Mouse (Mus musculus): Measurements from ENCODE around the gene Rasgrf2. TPM values are rescaled to one million over a fixed set of nuclear protein-coding genes. Genes with fewer than 3 reads are reported as not detected.

The Rasgrf2 gene
- polyA plus RNA-seq, 1 experiment: 6.3 TPM

DNA sequence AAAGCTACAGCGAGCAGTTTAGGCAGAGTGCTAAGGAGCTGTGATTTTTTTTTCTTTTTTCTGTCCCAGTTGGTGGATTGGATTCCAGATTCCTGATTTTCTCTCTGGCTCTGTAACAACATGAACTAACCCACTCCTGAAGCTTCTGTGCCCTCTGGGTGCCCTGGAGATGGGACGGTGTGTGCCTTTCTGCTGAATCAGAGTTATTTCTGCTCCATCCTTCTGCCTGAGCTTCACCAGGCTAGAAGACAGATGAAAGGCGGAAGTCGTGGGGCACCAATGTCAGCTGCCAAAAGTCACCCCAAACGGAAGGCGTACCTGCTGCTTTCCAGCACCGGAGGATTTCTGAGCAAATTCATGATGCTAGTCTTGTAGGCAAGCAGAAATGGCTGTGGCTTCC, 256.9 kb downstream of the Rasgrf2 start:
- H3K27me3 ChIP-seq (ENCODE audit: control insufficient read depth, insufficient read depth, low read length): no peaks in the 10 kb centered on the region
- DNase-seq: no peak
- H3K27ac ChIP-seq (ENCODE audit: control insufficient read depth, insufficient read depth, low read length): no peak overlapping the region
- TF ChIP-seq POLR2A (IDR thresholded peaks at IDR 0.05; ENCODE audit: control insufficient read depth, extremely low read depth, insufficient read depth, low read length, poor library complexity) (no peak), CTCF (IDR thresholded peaks at IDR 0.05; ENCODE audit: borderline replicate concordance, control insufficient read depth, extremely low read depth, insufficient read depth, low read length, poor library complexity) (no peak)
- no peaks in the 10 kb centered on the region for H3K36me3 ChIP-seq (ENCODE audit: control insufficient read depth, insufficient read depth, low read length)
- H3K4me3 ChIP-seq (ENCODE audit: control insufficient read depth, insufficient read depth, low read length): no peak overlapping the region
- 68% methylated on average over 7 of the region's 7 CpGs for WGBS
- no peaks in the 10 kb centered on the region for H3K4me1 ChIP-seq (replicated peaks; ENCODE audit: control insufficient read depth, insufficient read depth, low read length)

DNA sequence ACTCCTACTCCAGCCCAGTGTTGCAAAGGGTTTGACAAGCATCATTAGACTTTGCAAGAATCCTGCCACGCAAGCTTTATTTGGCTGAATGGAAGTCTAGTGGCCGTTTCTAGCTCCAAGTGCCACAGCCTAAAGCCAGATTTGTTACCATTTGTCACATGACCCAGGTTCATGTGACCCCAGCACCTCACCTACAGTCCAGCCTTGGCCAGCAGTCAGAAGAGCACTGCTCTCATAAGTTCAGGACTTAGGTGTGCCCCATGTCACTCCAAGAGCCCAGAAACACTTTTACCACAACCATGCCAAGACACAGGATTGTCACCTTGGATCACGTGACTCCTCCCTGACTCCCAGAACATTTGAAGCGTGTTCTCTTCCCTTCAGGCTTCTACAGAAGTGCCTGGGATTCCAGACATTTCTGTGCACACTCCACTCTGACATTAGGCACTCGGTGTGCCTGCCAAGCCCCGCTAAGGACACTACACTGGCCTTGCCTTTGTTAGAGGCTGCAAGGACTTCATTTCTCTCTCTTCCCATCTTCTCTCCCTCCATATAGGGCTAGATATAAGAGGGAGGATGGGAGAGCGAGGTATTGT, 257.6 kb downstream of the Rasgrf2 start:
- H3K4me3 ChIP-seq (ENCODE audit: control insufficient read depth, insufficient read depth, low read length): no peak overlapping the region
- H3K36me3 ChIP-seq (ENCODE audit: control insufficient read depth, insufficient read depth, low read length): no peaks in the 10 kb centered on the region
- WGBS: 80% methylated on average over 7 of the region's 7 CpGs
- no peak for DNase-seq
- H3K27ac ChIP-seq (ENCODE audit: control insufficient read depth, insufficient read depth, low read length): no peak overlapping the region
- H3K27me3 ChIP-seq (ENCODE audit: control insufficient read depth, insufficient read depth, low read length): no peaks in the 10 kb centered on the region
- no peaks in the 10 kb centered on the region for H3K4me1 ChIP-seq (replicated peaks; ENCODE audit: control insufficient read depth, insufficient read depth, low read length)
- no peak for TF ChIP-seq POLR2A (IDR thresholded peaks at IDR 0.05; ENCODE audit: control insufficient read depth, extremely low read depth, insufficient read depth, low read length, poor library complexity)
- no peak for TF ChIP-seq CTCF (IDR thresholded peaks at IDR 0.05; ENCODE audit: borderline replicate concordance, control insufficient read depth, extremely low read depth, insufficient read depth, low read length, poor library complexity)

DNA sequence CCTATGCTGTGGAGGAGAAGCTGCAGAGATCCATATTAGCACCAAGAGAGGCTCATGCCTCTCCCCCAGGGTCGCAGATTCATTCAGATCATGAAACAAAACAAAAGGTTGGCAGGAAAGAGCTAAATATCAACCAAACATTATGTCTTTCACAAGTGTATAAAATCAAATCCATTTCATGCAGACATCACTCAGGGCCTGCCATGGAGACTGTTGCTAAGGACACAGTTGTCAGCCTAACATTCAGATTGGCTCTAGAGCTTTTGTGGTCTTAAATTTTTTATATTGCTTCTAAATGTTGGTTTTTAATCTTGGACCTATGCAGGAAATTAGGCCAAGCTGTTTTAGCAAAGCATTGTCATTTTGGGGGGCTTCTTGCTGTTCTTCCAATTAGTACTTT, 262.9 kb downstream of the Rasgrf2 start:
- no peak for DNase-seq
- Histone ChIP-seq H3K4me1 (replicated peaks; ENCODE audit: control insufficient read depth, insufficient read depth, low read length) (no peaks in the 10 kb centered on the region), H3K27me3 (ENCODE audit: control insufficient read depth, insufficient read depth, low read length) (no peaks in the 10 kb centered on the region), H3K27ac (ENCODE audit: control insufficient read depth, insufficient read depth, low read length) (no peak overlapping the region), H3K4me3 (ENCODE audit: control insufficient read depth, insufficient read depth, low read length) (no peak overlapping the region), H3K36me3 (ENCODE audit: control insufficient read depth, insufficient read depth, low read length) (no peaks in the 10 kb centered on the region)
- no peak for TF ChIP-seq POLR2A (IDR thresholded peaks at IDR 0.05; ENCODE audit: control insufficient read depth, extremely low read depth, insufficient read depth, low read length, poor library complexity)
- no peak for TF ChIP-seq CTCF (IDR thresholded peaks at IDR 0.05; ENCODE audit: borderline replicate concordance, control insufficient read depth, extremely low read depth, insufficient read depth, low read length, poor library complexity)
- whole genome bisulfite sequencing: 89% methylated on average over 1 of the region's 1 CpGs

DNA sequence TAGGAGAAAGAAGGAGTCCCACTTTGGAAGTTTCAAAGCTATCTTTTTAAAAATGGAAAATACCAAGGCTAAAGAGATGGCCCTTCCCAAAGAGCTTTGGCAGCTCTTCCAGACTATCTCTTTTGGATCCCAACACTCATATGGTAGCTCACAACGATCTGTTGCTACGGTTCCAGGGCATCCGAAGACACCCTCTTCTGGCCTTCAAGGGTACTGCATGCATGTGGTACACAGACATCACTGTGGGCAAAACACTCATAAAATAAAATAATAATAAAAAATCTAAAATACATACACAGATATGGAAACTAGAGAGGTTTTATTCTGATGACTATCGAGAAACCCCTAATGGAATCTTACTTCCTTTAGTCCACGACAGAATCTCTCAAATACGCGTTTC, 272.6 kb downstream of the Rasgrf2 start:
- WGBS: 75% methylated on average over 7 of the region's 7 CpGs
- Histone ChIP-seq H3K27ac (ENCODE audit: control insufficient read depth, insufficient read depth, low read length) (no peak overlapping the region), H3K4me1 (replicated peaks; ENCODE audit: control insufficient read depth, insufficient read depth, low read length) (no peaks in the 10 kb centered on the region), H3K4me3 (ENCODE audit: control insufficient read depth, insufficient read depth, low read length) (no peak overlapping the region), H3K27me3 (ENCODE audit: control insufficient read depth, insufficient read depth, low read length) (no peaks in the 10 kb centered on the region), H3K36me3 (ENCODE audit: control insufficient read depth, insufficient read depth, low read length) (no peaks in the 10 kb centered on the region)
- DNase-seq: peak; percentile 33
- no peak for TF ChIP-seq POLR2A (IDR thresholded peaks at IDR 0.05; ENCODE audit: control insufficient read depth, extremely low read depth, insufficient read depth, low read length, poor library complexity)

DNA sequence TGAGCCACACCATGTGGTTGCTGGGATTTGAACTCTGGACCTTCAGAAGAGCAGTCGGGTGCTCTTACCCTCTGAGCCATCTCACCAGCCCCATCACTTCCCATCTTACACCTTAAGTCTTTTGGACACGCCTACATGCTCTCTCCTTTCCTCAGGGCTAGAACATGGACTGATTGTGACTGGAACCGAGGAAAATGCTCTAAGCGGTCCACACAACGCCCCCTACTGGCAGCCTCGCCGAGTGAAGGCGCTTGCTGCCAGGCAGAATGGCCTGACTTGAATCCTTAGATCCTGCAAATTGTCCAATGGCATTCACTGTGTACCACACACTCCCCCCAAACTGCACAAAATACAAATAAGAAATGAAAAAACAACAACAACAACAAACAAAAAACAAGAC, 274.0 kb downstream of the Rasgrf2 start:
- TF ChIP-seq CTCF (IDR thresholded peaks at IDR 0.05; ENCODE audit: borderline replicate concordance, control insufficient read depth, extremely low read depth, insufficient read depth, low read length, poor library complexity) (no peak), POLR2A (IDR thresholded peaks at IDR 0.05; ENCODE audit: control insufficient read depth, extremely low read depth, insufficient read depth, low read length, poor library complexity) (no peak)
- DNase-seq: no peak
- Histone ChIP-seq H3K4me1 (replicated peaks; ENCODE audit: control insufficient read depth, insufficient read depth, low read length) (no peaks in the 10 kb centered on the region), H3K36me3 (ENCODE audit: control insufficient read depth, insufficient read depth, low read length) (no peaks in the 10 kb centered on the region), H3K27ac (ENCODE audit: control insufficient read depth, insufficient read depth, low read length) (no peak overlapping the region), H3K27me3 (ENCODE audit: control insufficient read depth, insufficient read depth, low read length) (no peaks in the 10 kb centered on the region), H3K4me3 (ENCODE audit: control insufficient read depth, insufficient read depth, low read length) (no peak overlapping the region)
- WGBS: 84% methylated on average over 8 of the region's 8 CpGs

DNA sequence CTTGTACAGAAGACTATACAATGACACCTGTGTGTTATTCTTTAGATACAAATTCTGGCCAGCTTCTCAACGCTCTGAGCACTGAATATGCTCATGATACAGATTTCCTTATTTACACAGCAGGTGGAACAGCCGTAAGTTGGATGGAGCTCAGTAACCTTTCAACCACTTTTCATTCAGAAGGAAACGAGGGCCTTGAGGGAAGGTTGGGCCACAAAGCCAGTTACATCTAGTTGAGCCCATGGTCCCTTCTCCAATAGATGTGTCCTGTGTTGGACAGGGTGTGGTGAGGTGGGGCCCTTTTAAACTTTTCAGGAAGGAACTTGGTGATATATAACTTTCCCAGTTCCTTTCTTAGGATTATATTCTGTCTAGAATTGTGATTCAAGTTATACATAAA, 277.0 kb downstream of the Rasgrf2 start:
- WGBS: 91% methylated on average over 3 of the region's 3 CpGs
- H3K4me3 ChIP-seq (ENCODE audit: control insufficient read depth, insufficient read depth, low read length): no peak overlapping the region
- H3K27ac ChIP-seq (ENCODE audit: control insufficient read depth, insufficient read depth, low read length): no peak overlapping the region
- no peaks in the 10 kb centered on the region for H3K36me3 ChIP-seq (ENCODE audit: control insufficient read depth, insufficient read depth, low read length)
- H3K4me1 ChIP-seq (replicated peaks; ENCODE audit: control insufficient read depth, insufficient read depth, low read length): no peaks in the 10 kb centered on the region
- H3K27me3 ChIP-seq (ENCODE audit: control insufficient read depth, insufficient read depth, low read length): no peaks in the 10 kb centered on the region
- no peak for DNase-seq
- TF ChIP-seq POLR2A (IDR thresholded peaks at IDR 0.05; ENCODE audit: control insufficient read depth, extremely low read depth, insufficient read depth, low read length, poor library complexity) (no peak), CTCF (IDR thresholded peaks at IDR 0.05; ENCODE audit: borderline replicate concordance, control insufficient read depth, extremely low read depth, insufficient read depth, low read length, poor library complexity) (no peak)

Other genes starting within 250 kb of the Rasgrf2 start
- not detected in 2 replicates for gene Gm20379, start 174.3 kb upstream of the Rasgrf2 start, polyA plus RNA-seq (2012; rRNA removed)
- 3.0 and 3.5 TPM in 2 replicates for gene Dhfr, start 223.1 kb upstream of the Rasgrf2 start, polyA plus RNA-seq (2012; rRNA removed)
- gene Msh3, start 223.3 kb upstream of the Rasgrf2 start, polyA plus RNA-seq (2012; rRNA removed): 7.8 and 8.4 TPM in 2 replicates